Mouse (Mus musculus) midbrain, embryonic 11.5 days (tissue): ENCODE data around the gene Casc3. TPM values are rescaled to one million over a fixed set of nuclear protein-coding genes. Genes with fewer than 3 reads are reported as not detected.

Source experiments
- ATAC-seq: fragments of 200-750 bp; cut with Nextera tagmentation; 2 replicates; pipeline ENCODE4 v1.8.0; 2017; ENCODE audit warnings: moderate TSS enrichment, moderate library complexity; ENCODE audit not compliant: low FRiP score
- DNase-seq: peaks from one replicate; pipeline ENCODE4 v3.0.0; 2015; ENCODE audit warnings: low spot score; ENCODE audit errors: missing footprints
- H3K27ac ChIP-seq: fragments of 300-500 bp; sonication (generic); 2 replicates; pipeline ENCODE4 v1.5.1; 2014; ENCODE audit warnings: low read depth, low read length
- H3K27me3 ChIP-seq: fragments of 300-500 bp; sonication (generic); 2 replicates; pipeline ENCODE4 v1.6.1; 2014; ENCODE audit warnings: mild to moderate bottlenecking, low read length, moderate library complexity, mixed read lengths; ENCODE audit not compliant: control insufficient read depth, insufficient read depth
- H3K36me3 ChIP-seq: fragments of 300-500 bp; sonication (generic); 2 replicates; pipeline ENCODE4 v1.6.1; 2014; ENCODE audit warnings: mild to moderate bottlenecking, low read length, moderate library complexity, mixed read lengths; ENCODE audit not compliant: control insufficient read depth, insufficient read depth
- H3K4me1 ChIP-seq: fragments of 300-500 bp; sonication (generic); 2 replicates; pipeline ENCODE4 v1.6.1; 2014; ENCODE audit warnings: low read length; ENCODE audit not compliant: control insufficient read depth, insufficient read depth
- H3K4me2 ChIP-seq: fragments of 300-500 bp; sonication (generic); 2 replicates; pipeline ENCODE4 v1.6.1; 2014; ENCODE audit warnings: mild to moderate bottlenecking, moderate library complexity
- H3K4me3 ChIP-seq: fragments of 300-500 bp; sonication (generic); 2 replicates; pipeline ENCODE4 v1.5.1; 2014; ENCODE audit warnings: low read depth, low read length
- H3K9ac ChIP-seq: fragments of 300-500 bp; sonication (generic); 2 replicates; pipeline ENCODE4 v1.6.1; 2014; ENCODE audit warnings: low read length
- H3K9me3 ChIP-seq: fragments of 300-500 bp; sonication (generic); 2 replicates; pipeline ENCODE4 v1.6.1; 2016; ENCODE audit warnings: low read length; ENCODE audit not compliant: control insufficient read depth
- WGBS: fragments of 180-500 bp; shearing (Covaris S2); extraction: QIAGEN DNeasy Blood & Tissue Kit; methylation state at CpG from one replicate; pipeline ENCODE4 v1.1.7; 2014; 5-methylcytosine and 5-hydroxymethylcytosine counted together
- polyA plus RNA-seq: library from polyadenylated mRNA; unstranded; fragments of >200 nt; fragmentation: Nextera tagmentation; extraction: Ambion mirVana; gene quantifications from 2 replicates; pipeline ENCODE4 v1.2.1, GENCODE M21; 2014

Gene Casc3
- polyA plus RNA-seq, 1 experiment from 2014 or later, result 53.1 TPM

DNA sequence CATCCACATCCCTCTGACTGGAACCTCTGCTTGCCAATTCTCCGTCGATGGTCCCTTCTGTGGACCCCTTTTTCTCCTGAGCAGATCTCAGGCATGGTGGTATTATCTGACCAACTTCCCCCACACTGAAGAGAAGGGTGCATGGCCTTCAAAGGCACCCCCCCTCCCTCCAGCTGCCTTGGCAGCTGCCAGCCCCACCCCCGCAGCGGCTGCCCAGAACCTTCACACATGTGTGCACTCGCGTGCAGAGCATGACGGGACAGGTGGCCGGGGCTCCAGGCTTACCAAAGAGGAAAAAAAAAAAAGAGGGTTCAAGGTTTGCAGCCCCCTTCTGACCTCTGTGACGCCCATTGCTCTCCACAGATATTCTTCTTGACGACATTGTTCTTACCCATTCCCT, 35.2 kb downstream of the Casc3 start:
- Histone ChIP-seq H3K36me3 (no peaks in the 10 kb centered on the region), H3K9me3 (no peaks in the 10 kb centered on the region), H3K4me3 (no peak overlapping the region), H3K27ac (no peak overlapping the region), H3K4me2 (no peak overlapping the region), H3K4me1 (peaks cover 19% of the 10 kb centered on the region), H3K9ac (no peak overlapping the region), H3K27me3 (peaks cover 15% of the 10 kb centered on the region)
- no peak for DNase-seq
- WGBS, result 73% methylated on average over 10 of the region's 10 CpGs
- ATAC-seq, result no peak

DNA sequence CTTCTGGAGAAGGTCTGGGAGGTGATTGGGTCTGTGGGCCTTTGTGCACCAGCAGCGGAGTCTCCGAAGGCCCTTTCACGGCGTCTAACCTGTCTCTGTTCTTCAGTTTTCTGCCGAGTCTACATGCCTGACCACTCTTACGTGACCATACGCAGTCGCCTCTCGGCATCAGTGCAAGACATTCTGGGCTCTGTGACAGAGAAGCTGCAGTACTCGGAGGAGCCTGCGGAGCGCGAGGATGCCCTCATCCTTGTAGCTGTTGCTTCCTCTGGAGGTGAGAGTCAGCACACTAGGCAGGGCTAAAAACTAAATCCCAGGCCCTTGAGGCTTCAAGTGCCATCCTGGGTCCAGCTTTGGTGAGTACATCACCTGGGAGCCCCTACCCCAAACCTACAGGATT, 41.3 kb downstream of the Casc3 start:
- no peak overlapping the region for H3K4me2 ChIP-seq
- H3K36me3 ChIP-seq, result no peaks in the 10 kb centered on the region
- no peak for DNase-seq
- WGBS, result 47% methylated on average over 13 of the region's 13 CpGs
- ATAC-seq, result no peak
- H3K27ac ChIP-seq, result no peak overlapping the region
- no peak overlapping the region for H3K9ac ChIP-seq
- 0 out of 2 replicates have a peak, but pooled peaks cover 2% of the 10 kb centered on the region for H3K27me3 ChIP-seq
- H3K4me1 ChIP-seq, result peaks cover 11% of the 10 kb centered on the region
- no peaks in the 10 kb centered on the region for H3K9me3 ChIP-seq
- H3K4me3 ChIP-seq, result no peak overlapping the region

DNA sequence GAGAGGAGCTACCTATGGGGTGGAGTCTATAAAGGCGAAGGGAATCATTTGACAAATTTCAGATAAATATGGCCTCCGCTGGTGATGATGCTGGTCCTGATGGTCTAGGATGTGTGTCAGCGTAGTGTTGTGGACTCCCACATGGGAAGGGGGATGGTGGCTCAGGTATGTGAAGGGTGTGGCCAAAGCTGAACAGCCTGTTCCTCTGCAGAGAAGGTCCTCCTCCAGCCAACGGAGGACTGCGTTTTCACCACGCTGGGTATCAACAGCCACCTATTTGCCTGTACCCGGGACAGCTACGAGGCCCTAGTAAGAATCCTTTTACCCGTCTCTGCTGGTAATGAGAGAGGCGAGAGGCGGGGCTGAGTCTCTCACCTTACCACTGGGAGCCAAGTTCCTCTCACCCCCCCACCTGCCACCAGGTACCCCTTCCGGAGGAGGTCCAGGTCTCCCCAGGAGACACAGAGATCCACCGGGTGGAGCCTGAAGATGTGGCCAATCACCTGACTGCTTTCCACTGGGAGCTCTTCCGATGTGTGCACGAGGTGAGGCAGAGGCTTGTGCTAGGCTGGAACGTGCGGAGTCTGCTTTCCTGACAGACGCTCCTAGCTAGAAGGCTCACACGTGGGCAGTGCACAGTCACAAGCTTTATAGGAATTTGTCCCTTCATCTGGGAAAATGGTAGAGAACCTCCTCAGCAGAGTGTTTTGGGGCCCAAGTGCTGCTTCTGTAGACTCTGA, 42.3 kb downstream of the Casc3 start:
- no peak for DNase-seq
- Histone ChIP-seq H3K4me3 (no peak overlapping the region), H3K27ac (no peak overlapping the region), H3K4me1 (peaks cover 11% of the 10 kb centered on the region), H3K4me2 (no peak overlapping the region), H3K27me3 (0 out of 2 replicates have a peak, but pooled peaks cover 2% of the 10 kb centered on the region), H3K9ac (no peak overlapping the region), H3K9me3 (no peaks in the 10 kb centered on the region), H3K36me3 (no peaks in the 10 kb centered on the region)
- no peak for ATAC-seq
- WGBS, result 70% methylated on average over 19 of the region's 19 CpGs

DNA sequence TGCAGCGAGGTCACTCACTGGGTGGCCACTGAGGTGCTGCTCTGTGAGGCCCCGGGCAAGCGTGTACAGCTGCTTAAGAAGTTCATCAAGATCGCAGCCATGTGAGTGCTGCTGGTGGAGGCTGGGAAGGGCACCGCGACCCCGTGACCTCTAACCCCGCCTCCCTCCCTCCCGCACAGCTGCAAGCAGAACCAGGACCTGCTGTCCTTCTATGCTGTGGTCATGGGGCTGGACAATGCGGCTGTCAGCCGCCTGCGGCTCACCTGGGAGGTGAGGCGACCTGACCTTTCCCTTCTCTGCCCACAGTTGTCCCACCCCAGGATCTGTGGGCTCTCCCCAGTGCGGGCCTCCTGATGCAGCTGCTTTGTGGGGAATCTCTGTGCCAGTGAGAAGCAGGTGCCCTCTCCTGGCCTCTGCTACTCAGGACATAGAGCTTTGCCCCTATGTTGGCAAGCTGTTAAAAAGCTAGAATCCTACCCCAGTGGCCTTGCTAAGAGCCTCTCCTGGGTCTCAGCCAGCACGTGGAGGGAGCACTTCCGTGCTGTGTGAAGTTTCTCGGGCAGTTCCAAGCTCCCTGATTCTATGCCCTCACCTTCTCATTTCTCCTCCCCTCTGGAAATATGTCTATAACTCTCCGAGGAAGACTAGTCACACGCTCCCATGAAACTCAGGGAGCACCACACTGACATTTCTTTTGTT, 44.6 kb downstream of the Casc3 start:
- Histone ChIP-seq H3K9me3 (no peaks in the 10 kb centered on the region), H3K27ac (no peak overlapping the region), H3K4me3 (no peak overlapping the region), H3K4me1 (peaks cover 11% of the 10 kb centered on the region), H3K36me3 (no peaks in the 10 kb centered on the region), H3K27me3 (0 out of 2 replicates have a peak, but pooled peaks cover 2% of the 10 kb centered on the region), H3K4me2 (no peak overlapping the region), H3K9ac (peak overlapping the region; percentile 9; the same call in 1 of the 2 replicates)
- ATAC-seq (peak; percentile 27; the same call in 1 of the 2 replicates), DNase-seq (peak; percentile 88)
- 11% methylated on average over 19 of the region's 19 CpGs for WGBS

DNA sequence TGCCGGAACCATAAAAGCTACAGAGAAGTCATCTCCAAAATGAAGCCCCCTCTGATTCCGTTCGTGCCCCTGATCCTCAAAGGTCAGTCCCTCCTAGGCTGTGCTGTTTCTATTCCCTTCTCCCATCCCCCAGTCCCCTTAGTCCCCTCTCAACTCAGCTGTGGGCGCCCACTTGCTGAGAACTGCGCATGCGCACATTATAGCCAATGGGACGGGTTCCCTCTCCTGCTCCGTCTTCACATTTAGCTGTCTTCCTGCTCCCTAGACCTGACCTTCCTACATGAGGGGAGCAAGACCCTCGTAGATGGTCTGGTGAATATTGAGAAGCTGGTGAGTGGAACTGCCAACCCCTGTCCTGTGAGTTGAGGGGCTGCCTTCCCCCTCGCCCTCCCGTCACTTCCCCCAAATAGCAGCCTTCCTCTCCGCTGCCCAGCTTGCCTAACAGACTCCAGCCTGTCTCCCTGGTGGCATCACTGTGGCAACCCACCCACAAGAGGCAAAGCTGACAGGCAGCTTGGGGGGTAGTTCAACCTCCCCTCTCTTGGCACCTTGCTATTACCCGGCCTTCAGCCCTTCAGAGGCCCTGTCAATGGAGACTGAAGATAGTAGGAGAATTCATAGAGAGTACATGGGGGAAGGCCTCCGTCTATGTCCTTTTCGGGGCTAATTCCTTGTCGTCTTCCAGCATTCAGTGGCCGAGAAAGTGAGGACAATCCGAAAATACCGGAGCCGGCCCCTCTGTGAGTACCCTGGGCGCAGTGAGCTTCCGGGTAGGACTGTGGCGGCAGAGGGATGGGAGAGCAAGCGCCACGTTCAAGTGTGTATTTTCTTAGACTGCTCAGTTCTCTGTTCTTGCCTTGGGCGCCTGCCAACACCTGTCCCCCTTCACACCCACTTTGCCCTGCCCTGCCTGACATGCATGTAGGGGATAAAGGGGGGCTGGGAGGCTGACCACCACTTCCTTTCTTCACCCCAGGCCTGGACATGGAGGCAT, 45.7 kb downstream of the Casc3 start:
- Histone ChIP-seq H3K4me3 (no peak overlapping the region), H3K9me3 (no peaks in the 10 kb centered on the region), H3K27me3 (0 out of 2 replicates have a peak, but pooled peaks cover 2% of the 10 kb centered on the region), H3K9ac (no peak overlapping the region; the same call in 1 of the 2 replicates), H3K36me3 (no peaks in the 10 kb centered on the region), H3K27ac (no peak overlapping the region), H3K4me2 (no peak overlapping the region; the same call in 1 of the 2 replicates), H3K4me1 (peaks cover 11% of the 10 kb centered on the region)
- ATAC-seq (peak; percentile 58; the same call in 1 of the 2 replicates), DNase-seq (no peak)
- WGBS, result 65% methylated on average over 26 of the region's 26 CpGs

DNA sequence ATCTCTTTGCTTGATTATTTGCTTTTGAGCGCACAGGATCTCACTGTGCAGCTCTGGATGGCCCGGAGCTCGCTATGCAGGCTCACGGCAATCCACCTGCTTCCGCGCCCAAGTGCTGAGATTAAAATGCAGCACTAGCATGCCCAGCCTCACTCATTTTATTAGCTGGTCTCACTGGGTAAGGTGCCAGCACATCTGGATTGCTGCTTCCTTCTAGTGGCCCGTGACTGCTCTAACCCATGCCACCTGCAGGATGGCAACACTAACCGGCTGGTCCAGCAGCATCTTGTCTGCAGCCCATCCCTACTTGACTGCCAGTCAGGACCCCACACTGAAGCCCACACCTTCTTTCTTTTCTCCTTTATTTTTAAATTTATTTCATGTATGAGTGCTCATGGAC, 49.4 kb downstream of the Casc3 start:
- H3K4me2 ChIP-seq, result no peak overlapping the region
- H3K9me3 ChIP-seq, result no peaks in the 10 kb centered on the region
- H3K27ac ChIP-seq, result no peak overlapping the region
- no peak overlapping the region for H3K4me3 ChIP-seq
- no peak for DNase-seq
- H3K4me1 ChIP-seq, result peaks cover 9% of the 10 kb centered on the region
- no peak for ATAC-seq
- H3K9ac ChIP-seq, result no peak overlapping the region
- WGBS, result 92% methylated on average over 8 of the region's 8 CpGs
- 0 out of 2 replicates have a peak, but pooled peaks cover 2% of the 10 kb centered on the region for H3K27me3 ChIP-seq
- no peaks in the 10 kb centered on the region for H3K36me3 ChIP-seq

DNA sequence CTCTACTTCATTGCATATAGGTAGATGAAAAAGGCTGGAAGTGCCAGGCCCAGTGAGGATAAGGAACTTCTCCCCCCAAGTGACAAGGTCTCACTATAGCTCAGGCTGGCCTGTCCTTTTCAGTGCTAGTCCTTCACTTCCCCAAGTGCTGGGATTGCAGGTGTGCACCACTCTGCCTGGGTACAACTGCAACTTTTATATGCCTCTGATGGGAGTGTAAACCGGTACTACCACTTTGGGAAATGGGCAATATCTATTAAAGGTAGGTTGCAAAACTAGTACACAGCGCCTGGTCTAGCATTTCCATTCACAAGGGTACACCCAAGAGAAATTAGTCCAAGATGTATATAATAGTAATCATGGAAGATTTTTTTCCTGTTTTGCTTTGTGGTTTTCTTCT, 50.0 kb downstream of the Casc3 start:
- Histone ChIP-seq H3K4me3 (no peak overlapping the region), H3K4me2 (no peak overlapping the region), H3K27ac (no peak overlapping the region), H3K36me3 (no peaks in the 10 kb centered on the region), H3K9me3 (no peaks in the 10 kb centered on the region), H3K27me3 (0 out of 2 replicates have a peak, but pooled peaks cover 2% of the 10 kb centered on the region), H3K4me1 (peaks cover 4% of the 10 kb centered on the region), H3K9ac (no peak overlapping the region)
- no peak for DNase-seq
- 93% methylated on average over 2 of the region's 2 CpGs for WGBS
- ATAC-seq, result no peak

DNA sequence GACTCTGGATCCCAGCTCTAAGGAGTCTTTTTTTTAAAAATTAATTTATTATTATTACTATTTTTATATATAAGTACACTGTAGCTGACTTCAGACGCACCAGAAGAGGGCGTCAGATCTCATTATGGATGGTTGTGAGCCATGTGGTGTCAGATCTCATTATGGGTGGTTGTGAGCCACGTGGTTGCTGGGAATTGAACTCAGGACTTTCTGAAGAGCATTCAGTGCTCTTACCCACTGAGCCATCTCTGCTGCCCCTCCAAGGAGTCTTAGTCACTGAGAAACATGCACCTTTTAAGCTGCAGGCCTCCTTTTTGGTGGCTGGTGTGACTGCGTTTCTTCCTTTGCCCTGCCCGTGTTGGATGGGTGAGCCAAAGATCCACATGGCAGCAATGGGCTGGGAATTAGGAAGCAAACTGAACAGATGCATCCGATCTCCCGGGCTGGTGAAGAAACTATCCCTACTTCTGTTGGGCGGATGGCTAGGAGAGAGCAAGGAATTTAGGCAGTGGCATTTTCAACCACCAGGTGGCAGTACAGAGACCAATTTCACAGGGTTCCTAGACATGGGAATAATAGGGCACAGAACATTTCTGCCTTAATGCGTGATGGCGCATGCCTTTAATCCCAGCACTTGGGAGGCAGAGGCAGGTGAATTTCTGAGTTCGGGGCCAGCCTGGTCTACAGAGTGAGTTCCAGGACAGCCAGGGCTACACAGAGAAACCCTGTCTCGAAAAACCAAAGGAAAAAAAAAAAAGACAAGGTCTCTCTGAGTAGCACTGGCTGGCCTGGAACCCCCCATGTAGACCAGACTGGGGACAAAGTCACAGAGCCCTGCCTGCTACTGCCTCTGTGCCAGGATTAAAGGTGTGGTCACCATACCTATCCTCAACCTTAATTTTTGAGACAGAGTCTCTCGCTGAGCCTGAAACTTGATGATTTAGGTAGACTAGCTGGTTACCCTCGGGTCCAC, 54.3 kb downstream of the Casc3 start:
- H3K27me3 ChIP-seq, result no peaks in the 10 kb centered on the region
- H3K4me3 ChIP-seq, result no peak overlapping the region
- H3K9ac ChIP-seq, result no peak overlapping the region
- H3K36me3 ChIP-seq, result no peaks in the 10 kb centered on the region
- DNase-seq (peak; percentile 100), ATAC-seq (peak; percentile 47; the same call in 1 of the 2 replicates)
- H3K4me1 ChIP-seq, result peaks cover 3% of the 10 kb centered on the region
- 29% methylated on average over 13 of the region's 14 CpGs for WGBS
- no peaks in the 10 kb centered on the region for H3K9me3 ChIP-seq
- no peak overlapping the region for H3K27ac ChIP-seq
- H3K4me2 ChIP-seq, result no peak overlapping the region
